Mouse (Mus musculus) naive thymus-derived CD4-positive, alpha-beta T cell, adult 2 months (primary cell): ENCODE results near the gene Exd2.

Source experiments
- DNase-seq: peaks from one replicate; pipeline ENCODE4 v3.0.0-alpha.2; 2011; ENCODE audit warnings: low read depth

Exd2 gene

GRCm38 (mm10) chr12:80462942-80463651 lies at the start of gene Exd2:
Gene Exd2 (plus strand): TSS chr12:80463095.
- peak; percentile 86 for DNase-seq

- no peak for DNase-seq
Observed at GRCm38 (mm10) chr12:80415100-80415499, 47.8 kb upstream of the Exd2 start.

- DNase-seq, result no peak
Observed at GRCm38 (mm10) chr12:80427683-80428082, 35.2 kb upstream of the Exd2 start.

- peak; percentile 41 for DNase-seq
Observed at GRCm38 (mm10) chr12:80433266-80433665, 29.6 kb upstream of the Exd2 start.

- DNase-seq, result no peak
Observed at GRCm38 (mm10) chr12:80434601-80434960, 28.3 kb upstream of the Exd2 start.

GRCm38 (mm10) chr12:80434961-80435691 lies 27.8 kb upstream of the Exd2 start:
- peak; percentile 76 for DNase-seq

GRCm38 (mm10) chr12:80435887-80436286 lies 27.0 kb upstream of the Exd2 start:
- peak; percentile 47 for DNase-seq

- DNase-seq, result peak; percentile 82
Observed at GRCm38 (mm10) chr12:80436336-80436976, 26.4 kb upstream of the Exd2 start, which contains the start of gene Dcaf5. Gene Dcaf5 (minus strand): TSS chr12:80436601.

- DNase-seq, result peak; percentile 16
Observed at GRCm38 (mm10) chr12:80437051-80437675, 25.7 kb upstream of the Exd2 start.

- DNase-seq, result peak; percentile 47
Observed at GRCm38 (mm10) chr12:80440957-80441356, 21.9 kb upstream of the Exd2 start.

GRCm38 (mm10) chr12:80444525-80445109 lies 18.3 kb upstream of the Exd2 start:
- DNase-seq, result no peak

GRCm38 (mm10) chr12:80453506-80453905 lies 9.4 kb upstream of the Exd2 start:
- no peak for DNase-seq

GRCm38 (mm10) chr12:80458033-80458432 lies 4.9 kb upstream of the Exd2 start:
- DNase-seq, result no peak

- peak; percentile 26 for DNase-seq
Observed at GRCm38 (mm10) chr12:80462292-80462896, 501 bp upstream of the Exd2 start.

- DNase-seq, result no peak
Observed at GRCm38 (mm10) chr12:80463666-80464269, 873 bp downstream of the Exd2 start.

- DNase-seq, result no peak
Observed at GRCm38 (mm10) chr12:80470206-80470605, 7.3 kb downstream of the Exd2 start.

GRCm38 (mm10) chr12:80471926-80472325 lies 9.0 kb downstream of the Exd2 start:
- no peak for DNase-seq

GRCm38 (mm10) chr12:80473731-80474130 lies 10.8 kb downstream of the Exd2 start:
- DNase-seq, result no peak

- no peak for DNase-seq
Observed at GRCm38 (mm10) chr12:80479986-80480385, 17.1 kb downstream of the Exd2 start.

GRCm38 (mm10) chr12:80483397-80483796 lies 20.5 kb downstream of the Exd2 start:
- DNase-seq, result no peak

GRCm38 (mm10) chr12:80493311-80493710 lies 30.4 kb downstream of the Exd2 start:
- DNase-seq, result peak; percentile 8
